Mouse (Mus musculus) megakaryocyte, embryonic 14.5 days (primary cell): ENCODE measurements around the gene Zfand4.

Source experiments
- FLI1 ChIP-seq: IDR thresholded peaks from 2 replicates; pipeline ENCODE4 v1.6.1; 2012; ENCODE audit warnings: low read length, inconsistent platforms, mixed read lengths
- GATA1 ChIP-seq: IDR thresholded peaks from 3 replicates; pipeline ENCODE4 v1.6.1; 2012; ENCODE audit warnings: mixed read lengths, low read length, inconsistent platforms, borderline replicate concordance

- no peak for TF ChIP-seq GATA1
- no peak for TF ChIP-seq FLI1
These were observed 86.0 kb downstream of the Zfand4 start for GRCm38 (mm10) chr6:116349997-116350396.
